Mouse (Mus musculus) ovary, postnatal 14 days (tissue): Measurements from ENCODE around the gene Tecr.
"Not testable (repeated sequence)": the region's sequence is repeated elsewhere in the genome, so short reads cannot be mapped to it uniquely, and the experiment has no call there.

Source experiments
- DNase-seq: peaks from one replicate; pipeline ENCODE4 v3.0.0; 2022; ENCODE audit warnings: low spot score

Tecr gene

GRCm38 (mm10) chr8:83618566-83618965, 10.8 kb upstream of the Tecr start:
- no peak for DNase-seq

- no peak for DNase-seq
Observed at GRCm38 (mm10) chr8:83617111-83617510, 9.3 kb upstream of the Tecr start.

GRCm38 (mm10) chr8:83616625-83617024, 8.9 kb upstream of the Tecr start:
- no peak for DNase-seq

- DNase-seq: no peak
Observed at GRCm38 (mm10) chr8:83613695-83614094, 5.9 kb upstream of the Tecr start.

GRCm38 (mm10) chr8:83611921-83612320, 4.2 kb upstream of the Tecr start:
- DNase-seq: no peak

- no peak for DNase-seq
Observed at GRCm38 (mm10) chr8:83609547-83610180, 1.9 kb upstream of the Tecr start.

GRCm38 (mm10) chr8:83609086-83609485, 1.3 kb upstream of the Tecr start:
- DNase-seq: no peak

GRCm38 (mm10) chr8:83608398-83608829, 643 bp upstream of the Tecr start:
- DNase-seq: peak; percentile 65

GRCm38 (mm10) chr8:83602650-83603029, 5.1 kb downstream of the Tecr start:
- DNase-seq: no peak

GRCm38 (mm10) chr8:83599814-83600213, 8.0 kb downstream of the Tecr start:
- DNase-seq: no peak

- DNase-seq: no peak
Observed at GRCm38 (mm10) chr8:83598146-83598545, 9.6 kb downstream of the Tecr start.

GRCm38 (mm10) chr8:83596369-83596768, 11.4 kb downstream of the Tecr start:
- no peak for DNase-seq

- not testable (repeated sequence) for DNase-seq
Observed at GRCm38 (mm10) chr8:83595050-83595345, 12.8 kb downstream of the Tecr start.

GRCm38 (mm10) chr8:83594167-83595049, 13.4 kb downstream of the Tecr start:
- peak; percentile 92 for DNase-seq

- no peak for DNase-seq
Observed at GRCm38 (mm10) chr8:83593325-83594166, 14.2 kb downstream of the Tecr start.

- DNase-seq: no peak
Observed at GRCm38 (mm10) chr8:83592682-83593081, 15.1 kb downstream of the Tecr start.

GRCm38 (mm10) chr8:83590488-83591023, 17.2 kb downstream of the Tecr start:
- DNase-seq: no peak

GRCm38 (mm10) chr8:83588886-83589285, 18.9 kb downstream of the Tecr start:
- no peak for DNase-seq

GRCm38 (mm10) chr8:83587644-83588043, 20.1 kb downstream of the Tecr start:
- DNase-seq: no peak

GRCm38 (mm10) chr8:83585333-83585732, 22.4 kb downstream of the Tecr start:
- no peak for DNase-seq

- DNase-seq: no peak
Observed at GRCm38 (mm10) chr8:83584771-83585170, 23.0 kb downstream of the Tecr start.

GRCm38 (mm10) chr8:83583236-83583635, 24.5 kb downstream of the Tecr start:
- no peak for DNase-seq
